Mouse (Mus musculus): ENCODE results near the gene Tmem87a. TPM values are rescaled to one million over a fixed set of nuclear protein-coding genes. Genes with fewer than 3 reads are reported as not detected.

Tmem87a gene
- 8.9 and 10.6 TPM in 2 replicates for polyA plus RNA-seq (2014; fragmentation: Nextera tagmentation; extraction: Ambion mirVana)

GRCm38 (mm10) chr2:120403986-120404822 lies at the start of gene Tmem87a:
Gene Tmem87a, minus strand, starts transcription at chr2:120404113.
- Histone ChIP-seq H3K27ac (peak within 1 kb of the TSS; percentile 90), H3K9ac (peak within 1 kb of the TSS; percentile 79), H3K27me3 (ENCODE audit: control insufficient read depth, insufficient read depth, low read length) (no peaks in the 10 kb centered on the region), H3K36me3 (replicated peaks; ENCODE audit: control insufficient read depth, insufficient read depth) (no peaks in the 10 kb centered on the region), H3K9me3 (ENCODE audit: control insufficient read depth, low read length) (no peaks in the 10 kb centered on the region), H3K4me2 (replicated peaks) (peak within 1 kb of the TSS; percentile 93), H3K4me1 (replicated peaks; ENCODE audit: control insufficient read depth, insufficient read depth, low read length) (peaks cover 22% of the 10 kb centered on the region), H3K4me3 (replicated peaks; ENCODE audit: low read length) (peak within 1 kb of the TSS; percentile 86)
- peak; percentile 97 for DNase-seq (ENCODE audit: low spot score)
- peak; percentile 100 for ATAC-seq (ENCODE audit: low FRiP score)
- WGBS, result under 1% methylated on average over 34 of the region's 34 CpGs

GRCm38 (mm10) chr2:120452600-120452999 lies 48.7 kb upstream of the Tmem87a start:
- no peaks in the 10 kb centered on the region for H3K36me3 ChIP-seq (replicated peaks; ENCODE audit: control insufficient read depth, insufficient read depth)
- no peaks in the 10 kb centered on the region for H3K27me3 ChIP-seq (ENCODE audit: control insufficient read depth, insufficient read depth, low read length)
- no peak overlapping the region for H3K27ac ChIP-seq
- H3K9me3 ChIP-seq (ENCODE audit: control insufficient read depth, low read length), result no peaks in the 10 kb centered on the region
- no peak for DNase-seq (ENCODE audit: low spot score)
- H3K4me2 ChIP-seq (replicated peaks), result no peak overlapping the region
- H3K4me1 ChIP-seq (replicated peaks; ENCODE audit: control insufficient read depth, insufficient read depth, low read length), result no peaks in the 10 kb centered on the region
- WGBS, result 84% methylated on average over 4 of the region's 4 CpGs
- ATAC-seq (ENCODE audit: low FRiP score), result no peak
- no peak overlapping the region for H3K9ac ChIP-seq
- H3K4me3 ChIP-seq (replicated peaks; ENCODE audit: low read length), result no peak overlapping the region

- no peak overlapping the region for H3K9ac ChIP-seq
- no peaks in the 10 kb centered on the region for H3K36me3 ChIP-seq (replicated peaks; ENCODE audit: control insufficient read depth, insufficient read depth)
- H3K27me3 ChIP-seq (ENCODE audit: control insufficient read depth, insufficient read depth, low read length), result no peaks in the 10 kb centered on the region
- 70% methylated on average over 6 of the region's 6 CpGs for WGBS
- no peak overlapping the region for H3K4me2 ChIP-seq (replicated peaks)
- DNase-seq (ENCODE audit: low spot score), result no peak
- no peaks in the 10 kb centered on the region for H3K4me1 ChIP-seq (replicated peaks; ENCODE audit: control insufficient read depth, insufficient read depth, low read length)
- no peak overlapping the region for H3K27ac ChIP-seq
- H3K4me3 ChIP-seq (replicated peaks; ENCODE audit: low read length), result no peak overlapping the region
- no peaks in the 10 kb centered on the region for H3K9me3 ChIP-seq (ENCODE audit: control insufficient read depth, low read length)
- ATAC-seq (ENCODE audit: low FRiP score), result no peak
Observed at GRCm38 (mm10) chr2:120450724-120451123, 46.8 kb upstream of the Tmem87a start.

- DNase-seq (ENCODE audit: low spot score), result no peak
- no peak overlapping the region for H3K4me2 ChIP-seq (replicated peaks)
- 93% methylated on average over 1 of the region's 1 CpGs for WGBS
- H3K9me3 ChIP-seq (ENCODE audit: control insufficient read depth, low read length), result no peaks in the 10 kb centered on the region
- no peak overlapping the region for H3K4me3 ChIP-seq (replicated peaks; ENCODE audit: low read length)
- no peak overlapping the region for H3K27ac ChIP-seq
- no peaks in the 10 kb centered on the region for H3K4me1 ChIP-seq (replicated peaks; ENCODE audit: control insufficient read depth, insufficient read depth, low read length)
- no peaks in the 10 kb centered on the region for H3K27me3 ChIP-seq (ENCODE audit: control insufficient read depth, insufficient read depth, low read length)
- H3K9ac ChIP-seq, result no peak overlapping the region
- H3K36me3 ChIP-seq (replicated peaks; ENCODE audit: control insufficient read depth, insufficient read depth), result no peaks in the 10 kb centered on the region
- ATAC-seq (ENCODE audit: low FRiP score), result no peak
Observed at GRCm38 (mm10) chr2:120447306-120447705, 43.4 kb upstream of the Tmem87a start.

GRCm38 (mm10) chr2:120446373-120446772 lies 42.5 kb upstream of the Tmem87a start:
- Histone ChIP-seq H3K36me3 (replicated peaks; ENCODE audit: control insufficient read depth, insufficient read depth) (no peaks in the 10 kb centered on the region), H3K27ac (no peak overlapping the region), H3K4me2 (replicated peaks) (no peak overlapping the region), H3K9ac (no peak overlapping the region), H3K27me3 (ENCODE audit: control insufficient read depth, insufficient read depth, low read length) (no peaks in the 10 kb centered on the region), H3K4me3 (replicated peaks; ENCODE audit: low read length) (no peak overlapping the region), H3K4me1 (replicated peaks; ENCODE audit: control insufficient read depth, insufficient read depth, low read length) (no peaks in the 10 kb centered on the region), H3K9me3 (ENCODE audit: control insufficient read depth, low read length) (no peaks in the 10 kb centered on the region)
- DNase-seq (ENCODE audit: low spot score), result no peak
- ATAC-seq (ENCODE audit: low FRiP score), result no peak
- WGBS, result 90% methylated on average over 10 of the region's 10 CpGs

- ATAC-seq (ENCODE audit: low FRiP score), result no peak
- 96% methylated on average over 1 of the region's 1 CpGs for WGBS
- no peaks in the 10 kb centered on the region for H3K9me3 ChIP-seq (ENCODE audit: control insufficient read depth, low read length)
Observed at GRCm38 (mm10) chr2:120444486-120444885, 40.6 kb upstream of the Tmem87a start.

GRCm38 (mm10) chr2:120424386-120424785 lies 20.5 kb upstream of the Tmem87a start:
- Histone ChIP-seq H3K27me3 (ENCODE audit: control insufficient read depth, insufficient read depth, low read length) (no peaks in the 10 kb centered on the region), H3K9me3 (ENCODE audit: control insufficient read depth, low read length) (no peaks in the 10 kb centered on the region), H3K36me3 (replicated peaks; ENCODE audit: control insufficient read depth, insufficient read depth) (no peaks in the 10 kb centered on the region), H3K4me1 (replicated peaks; ENCODE audit: control insufficient read depth, insufficient read depth, low read length) (no peaks in the 10 kb centered on the region), H3K4me2 (replicated peaks) (no peak overlapping the region), H3K9ac (no peak overlapping the region), H3K4me3 (replicated peaks; ENCODE audit: low read length) (no peak overlapping the region), H3K27ac (no peak overlapping the region)
- WGBS, result 88% methylated on average over 5 of the region's 5 CpGs
- no peak for DNase-seq (ENCODE audit: low spot score)
- ATAC-seq (ENCODE audit: low FRiP score), result no peak

More at GRCm38 (mm10) chr2:120444486-120444885, 40.6 kb upstream of the Tmem87a start:
- no peaks in the 10 kb centered on the region for H3K36me3 ChIP-seq (replicated peaks; ENCODE audit: control insufficient read depth, insufficient read depth)
- no peak for DNase-seq (ENCODE audit: low spot score)
- no peak overlapping the region for H3K4me3 ChIP-seq (replicated peaks; ENCODE audit: low read length)
- H3K4me2 ChIP-seq (replicated peaks), result no peak overlapping the region
- H3K27me3 ChIP-seq (ENCODE audit: control insufficient read depth, insufficient read depth, low read length), result no peaks in the 10 kb centered on the region
- H3K27ac ChIP-seq, result no peak overlapping the region
- H3K4me1 ChIP-seq (replicated peaks; ENCODE audit: control insufficient read depth, insufficient read depth, low read length), result no peaks in the 10 kb centered on the region
- no peak overlapping the region for H3K9ac ChIP-seq

GRCm38 (mm10) chr2:120414738-120415414 lies 11.0 kb upstream of the Tmem87a start:
- ATAC-seq (ENCODE audit: low FRiP score) (no peak), DNase-seq (ENCODE audit: low spot score) (no peak)
- WGBS, result 69% methylated on average over 1 of the region's 1 CpGs
- H3K4me1 ChIP-seq (replicated peaks; ENCODE audit: control insufficient read depth, insufficient read depth, low read length), result no peaks in the 10 kb centered on the region
- no peak overlapping the region for H3K9ac ChIP-seq
- H3K36me3 ChIP-seq (replicated peaks; ENCODE audit: control insufficient read depth, insufficient read depth), result peaks cover 5% of the 10 kb centered on the region; the same call in 1 of the 2 replicates
- no peak overlapping the region for H3K4me2 ChIP-seq (replicated peaks)
- H3K27ac ChIP-seq, result no peak overlapping the region
- H3K4me3 ChIP-seq (replicated peaks; ENCODE audit: low read length), result no peak overlapping the region
- H3K27me3 ChIP-seq (ENCODE audit: control insufficient read depth, insufficient read depth, low read length), result no peaks in the 10 kb centered on the region
- no peaks in the 10 kb centered on the region for H3K9me3 ChIP-seq (ENCODE audit: control insufficient read depth, low read length)

GRCm38 (mm10) chr2:120414113-120414512 lies 10.2 kb upstream of the Tmem87a start:
- no peak for ATAC-seq (ENCODE audit: low FRiP score)
- H3K4me3 ChIP-seq (replicated peaks; ENCODE audit: low read length), result no peak overlapping the region
- H3K27me3 ChIP-seq (ENCODE audit: control insufficient read depth, insufficient read depth, low read length), result no peaks in the 10 kb centered on the region
- H3K9me3 ChIP-seq (ENCODE audit: control insufficient read depth, low read length), result no peaks in the 10 kb centered on the region
- H3K4me2 ChIP-seq (replicated peaks), result no peak overlapping the region
- DNase-seq (ENCODE audit: low spot score), result no peak
- no peaks in the 10 kb centered on the region for H3K4me1 ChIP-seq (replicated peaks; ENCODE audit: control insufficient read depth, insufficient read depth, low read length)
- H3K36me3 ChIP-seq (replicated peaks; ENCODE audit: control insufficient read depth, insufficient read depth), result peaks cover 5% of the 10 kb centered on the region; the same call in 1 of the 2 replicates
- H3K9ac ChIP-seq, result no peak overlapping the region
- no peak overlapping the region for H3K27ac ChIP-seq

Measured in hindbrain, embryonic 14.5 days (tissue).